Mouse (Mus musculus): Measurements from ENCODE around the gene Bicc1.

- TF ChIP-seq CTCF (IDR thresholded peaks at IDR 0.05; ENCODE audit: control insufficient read depth, insufficient read depth, low read length) (no peak), POLR2A (IDR thresholded peaks at IDR 0.05; ENCODE audit: borderline replicate concordance, control insufficient read depth, low read depth, low read length) (no peak)
Measured at GRCm38 (mm10) chr10:70877631-70878030, 281.9 kb downstream of the Bicc1 start.
